Mouse (Mus musculus): ENCODE data around the gene Mosmo. TPM values are rescaled to one million over a fixed set of nuclear protein-coding genes. Genes with fewer than 3 reads are reported as not detected.

Gene Mosmo
- total RNA-seq (2021) = 10 to 100 TPM; 77.0 to 92.3 TPM
- long read RNA-seq, full-length matches to known transcripts = 19 of 25 reads
- long read RNA-seq, partial matches to known transcripts = 6 of 25 reads
- long read RNA-seq, other reads (novel, unspliced or antisense) = 0 of 25 reads

- DNase-seq (ENCODE audit: low spot score in 2 of 2) = peak; percentile 21 to 62
Observed at GRCm38 (mm10) chr7:120677001-120677643, at the start of gene Mosmo. Gene Mosmo, plus strand, starts transcription at chr7:120677618.

- peak in 1 of 2 experiments; percentile 74 for DNase-seq (ENCODE audit: low spot score in 2 of 2)
Observed at GRCm38 (mm10) chr7:120632518-120632917, 44.9 kb upstream of the Mosmo start.

GRCm38 (mm10) chr7:120634301-120634700, 43.1 kb upstream of the Mosmo start:
- no peak for DNase-seq (ENCODE audit: low spot score in 2 of 2)

GRCm38 (mm10) chr7:120634711-120635361, 42.6 kb upstream of the Mosmo start, which contains the start of gene Uqcrc2:
Gene Uqcrc2, plus strand, starts transcription at chr7:120635176.
- DNase-seq (ENCODE audit: low spot score in 2 of 2) = peak; percentile 78 to 89

- no peak for DNase-seq (ENCODE audit: low spot score in 2 of 2)
Observed at GRCm38 (mm10) chr7:120635362-120635781, 42.0 kb upstream of the Mosmo start.

GRCm38 (mm10) chr7:120635821-120636220, 41.6 kb upstream of the Mosmo start:
- no peak for DNase-seq (ENCODE audit: low spot score in 2 of 2)

GRCm38 (mm10) chr7:120643217-120643616, 34.2 kb upstream of the Mosmo start:
- DNase-seq (ENCODE audit: low spot score in 2 of 2) = no peak

- DNase-seq (ENCODE audit: low spot score in 2 of 2) = peak; percentile 67 to 81
Observed at GRCm38 (mm10) chr7:120647849-120648248, 29.6 kb upstream of the Mosmo start.

GRCm38 (mm10) chr7:120662079-120662478, 15.3 kb upstream of the Mosmo start:
- DNase-seq (ENCODE audit: low spot score in 2 of 2) = no peak

- DNase-seq (ENCODE audit: low spot score in 2 of 2) = peak; percentile 39 to 70
Observed at GRCm38 (mm10) chr7:120670153-120670875, 7.1 kb upstream of the Mosmo start, which contains the start of gene Pdzd9. Gene Pdzd9, minus strand, starts transcription at chr7:120670343.

GRCm38 (mm10) chr7:120671271-120671670, 6.1 kb upstream of the Mosmo start:
- no peak for DNase-seq (ENCODE audit: low spot score in 2 of 2)

GRCm38 (mm10) chr7:120677764-120678531, 530 bp downstream of the Mosmo start:
- DNase-seq (ENCODE audit: low spot score in 2 of 2) = peak; percentile 8 to 46

GRCm38 (mm10) chr7:120679023-120679422, 1.6 kb downstream of the Mosmo start:
- no peak for DNase-seq (ENCODE audit: low spot score in 2 of 2)

GRCm38 (mm10) chr7:120682002-120682401, 4.6 kb downstream of the Mosmo start:
- DNase-seq (ENCODE audit: low spot score in 2 of 2) = no peak

GRCm38 (mm10) chr7:120684731-120685161, 7.3 kb downstream of the Mosmo start:
- peak; percentile 13 to 77 for DNase-seq (ENCODE audit: low spot score in 2 of 2)

- DNase-seq (ENCODE audit: low spot score in 2 of 2) = peak; percentile 17 to 70
Observed at GRCm38 (mm10) chr7:120685227-120685626, 7.8 kb downstream of the Mosmo start.

- DNase-seq (ENCODE audit: low spot score in 2 of 2) = no peak
Observed at GRCm38 (mm10) chr7:120690634-120691033, 13.2 kb downstream of the Mosmo start.

- no peak for DNase-seq (ENCODE audit: low spot score in 2 of 2)
Observed at GRCm38 (mm10) chr7:120693831-120694375, 16.5 kb downstream of the Mosmo start.

- DNase-seq (ENCODE audit: low spot score in 2 of 2) = no peak
Observed at GRCm38 (mm10) chr7:120695196-120695595, 17.8 kb downstream of the Mosmo start.

GRCm38 (mm10) chr7:120695641-120696040, 18.2 kb downstream of the Mosmo start:
- no peak for DNase-seq (ENCODE audit: low spot score in 2 of 2)
